Mouse (Mus musculus) stomach, embryonic 15.5 days (tissue): ENCODE measurements around the gene Fcrl6. TPM values are rescaled to one million over a fixed set of nuclear protein-coding genes. Genes with fewer than 3 reads are reported as not detected.

Experiments used
- ATAC-seq: fragments of 200-750 bp; cut with Nextera tagmentation; 2 replicates; pipeline ENCODE4 v1.8.0; 2017; ENCODE audit warnings: low read depth, moderate number of reproducible peaks, moderate TSS enrichment; ENCODE audit not compliant: insufficient read depth, low FRiP score
- H3K27ac ChIP-seq: fragments of 300-500 bp; sonication (generic); 2 replicates; pipeline ENCODE4 v1.5.1; 2015; ENCODE audit warnings: mild to moderate bottlenecking, inconsistent platforms
- H3K27me3 ChIP-seq: fragments of 300-500 bp; sonication (generic); replicated peaks from 2 replicates; pipeline ENCODE4 v1.6.1; 2015; ENCODE audit warnings: inconsistent platforms
- H3K36me3 ChIP-seq: fragments of 300-500 bp; sonication (generic); 2 replicates; pipeline ENCODE4 v1.6.1; 2015; ENCODE audit warnings: inconsistent platforms
- H3K4me1 ChIP-seq: fragments of 300-500 bp; sonication (generic); 2 replicates; pipeline ENCODE4 v1.6.1; 2015; ENCODE audit warnings: inconsistent platforms
- H3K4me2 ChIP-seq: fragments of 300-500 bp; sonication (generic); 2 replicates; pipeline ENCODE4 v1.6.1; 2015; ENCODE audit warnings: mild to moderate bottlenecking, inconsistent platforms
- H3K4me3 ChIP-seq: fragments of 300-500 bp; sonication (generic); replicated peaks from 2 replicates; pipeline ENCODE4 v1.5.1; 2015; ENCODE audit warnings: inconsistent platforms
- H3K9ac ChIP-seq: fragments of 300-500 bp; sonication (generic); 2 replicates; pipeline ENCODE4 v1.6.1; 2015; ENCODE audit warnings: inconsistent platforms
- H3K9me3 ChIP-seq: fragments of 300-500 bp; sonication (generic); 2 replicates; pipeline ENCODE4 v1.6.1; 2016; ENCODE audit warnings: inconsistent platforms
- WGBS: fragments of 180-500 bp; shearing (Covaris S2); methylation state at CpG from one replicate; pipeline ENCODE4 v1.1.7; 2015; 5-methylcytosine and 5-hydroxymethylcytosine counted together
- polyA plus RNA-seq: library from polyadenylated mRNA; unstranded; fragments of >200 nt; fragmentation: Nextera tagmentation; extraction: Ambion mirVana; gene quantifications from 2 replicates; pipeline ENCODE4 v1.2.1, GENCODE M21; 2015

Fcrl6 gene
- polyA plus RNA-seq, 1 experiment from 2014 or later: not detected

GRCm38 (mm10) chr1:172629831-172630230 lies 27.5 kb upstream of the Fcrl6 start:
- Histone ChIP-seq H3K4me1 (no peaks in the 10 kb centered on the region), H3K27ac (no peak overlapping the region), H3K36me3 (no peaks in the 10 kb centered on the region), H3K9me3 (no peaks in the 10 kb centered on the region), H3K4me3 (no peak overlapping the region), H3K27me3 (no peaks in the 10 kb centered on the region), H3K9ac (no peak overlapping the region), H3K4me2 (no peak overlapping the region)
- 62% methylated on average over 7 of the region's 7 CpGs for WGBS
- ATAC-seq: no peak

GRCm38 (mm10) chr1:172626306-172626705 lies 24.0 kb upstream of the Fcrl6 start:
- H3K36me3 ChIP-seq: no peaks in the 10 kb centered on the region
- no peak overlapping the region for H3K9ac ChIP-seq
- no peak overlapping the region for H3K4me2 ChIP-seq
- H3K4me1 ChIP-seq: no peaks in the 10 kb centered on the region
- H3K27me3 ChIP-seq: no peaks in the 10 kb centered on the region
- WGBS: 91% methylated on average over 3 of the region's 3 CpGs
- H3K4me3 ChIP-seq: no peak overlapping the region
- H3K27ac ChIP-seq: no peak overlapping the region
- no peaks in the 10 kb centered on the region for H3K9me3 ChIP-seq
- no peak for ATAC-seq

- Histone ChIP-seq H3K27ac (no peak overlapping the region), H3K4me2 (no peak overlapping the region), H3K27me3 (no peaks in the 10 kb centered on the region), H3K9ac (no peak overlapping the region), H3K4me1 (no peaks in the 10 kb centered on the region), H3K36me3 (no peaks in the 10 kb centered on the region), H3K4me3 (no peak overlapping the region), H3K9me3 (no peaks in the 10 kb centered on the region)
- 51% methylated on average over 3 of the region's 3 CpGs for WGBS
- ATAC-seq: no peak
Measured at GRCm38 (mm10) chr1:172624081-172624480, 21.7 kb upstream of the Fcrl6 start.

GRCm38 (mm10) chr1:172623599-172623998 lies 21.2 kb upstream of the Fcrl6 start:
- H3K9me3 ChIP-seq: no peaks in the 10 kb centered on the region
- ATAC-seq: no peak
- H3K4me1 ChIP-seq: no peaks in the 10 kb centered on the region
- H3K4me3 ChIP-seq: no peak overlapping the region
- H3K27ac ChIP-seq: no peak overlapping the region
- 59% methylated on average over 5 of the region's 5 CpGs for WGBS
- no peak overlapping the region for H3K9ac ChIP-seq
- H3K27me3 ChIP-seq: no peaks in the 10 kb centered on the region
- H3K4me2 ChIP-seq: no peak overlapping the region
- no peaks in the 10 kb centered on the region for H3K36me3 ChIP-seq

- H3K4me3 ChIP-seq: no peak overlapping the region
- no peaks in the 10 kb centered on the region for H3K27me3 ChIP-seq
- no peak overlapping the region for H3K4me2 ChIP-seq
- no peak overlapping the region for H3K27ac ChIP-seq
- H3K36me3 ChIP-seq: no peaks in the 10 kb centered on the region
- peaks cover 4% of the 10 kb centered on the region; the same call in 1 of the 2 replicates for H3K4me1 ChIP-seq
- H3K9ac ChIP-seq: no peak overlapping the region
- 20% methylated on average over 7 of the region's 7 CpGs for WGBS
- ATAC-seq: no peak
- H3K9me3 ChIP-seq: no peaks in the 10 kb centered on the region
Measured at GRCm38 (mm10) chr1:172619235-172619634, 16.9 kb upstream of the Fcrl6 start.

GRCm38 (mm10) chr1:172618141-172618540 lies 15.8 kb upstream of the Fcrl6 start:
- no peaks in the 10 kb centered on the region for H3K27me3 ChIP-seq
- no peak overlapping the region for H3K4me2 ChIP-seq
- no peak overlapping the region for H3K9ac ChIP-seq
- H3K9me3 ChIP-seq: no peaks in the 10 kb centered on the region
- no peak overlapping the region for H3K4me3 ChIP-seq
- WGBS: 68% methylated on average over 4 of the region's 4 CpGs
- H3K27ac ChIP-seq: no peak overlapping the region
- no peaks in the 10 kb centered on the region for H3K36me3 ChIP-seq
- H3K4me1 ChIP-seq: peaks cover 4% of the 10 kb centered on the region; the same call in 1 of the 2 replicates
- ATAC-seq: no peak

- no peaks in the 10 kb centered on the region for H3K27me3 ChIP-seq
- no peaks in the 10 kb centered on the region for H3K9me3 ChIP-seq
- H3K36me3 ChIP-seq: no peaks in the 10 kb centered on the region
- peaks cover 4% of the 10 kb centered on the region; the same call in 1 of the 2 replicates for H3K4me1 ChIP-seq
- peak overlapping the region; percentile 56 for H3K4me2 ChIP-seq
- H3K9ac ChIP-seq: no peak overlapping the region
- H3K4me3 ChIP-seq: no peak overlapping the region; the same call in 1 of the 2 replicates
- 34% methylated on average over 14 of the region's 14 CpGs for WGBS
- no peak for ATAC-seq
- no peak overlapping the region for H3K27ac ChIP-seq
Measured at GRCm38 (mm10) chr1:172617365-172618076, 15.2 kb upstream of the Fcrl6 start.

- Histone ChIP-seq H3K4me3 (peak overlapping the region; percentile 23), H3K36me3 (no peaks in the 10 kb centered on the region), H3K27ac (no peak overlapping the region), H3K4me1 (peaks cover 4% of the 10 kb centered on the region; the same call in 1 of the 2 replicates), H3K9me3 (no peaks in the 10 kb centered on the region), H3K4me2 (peak overlapping the region; percentile 56), H3K9ac (no peak overlapping the region), H3K27me3 (no peaks in the 10 kb centered on the region)
- whole genome bisulfite sequencing: 13% methylated on average over 22 of the region's 22 CpGs
- ATAC-seq: 0 out of 2 replicates have a peak, but pooled peaks have one; percentile 49
Measured at GRCm38 (mm10) chr1:172616537-172617300, 14.4 kb upstream of the Fcrl6 start.

GRCm38 (mm10) chr1:172615412-172615811 lies 13.1 kb upstream of the Fcrl6 start:
- 46% methylated on average over 4 of the region's 4 CpGs for WGBS
- Histone ChIP-seq H3K4me2 (no peak overlapping the region), H3K4me1 (peaks cover 4% of the 10 kb centered on the region; the same call in 1 of the 2 replicates)

GRCm38 (mm10) chr1:172614654-172615053 lies 12.3 kb upstream of the Fcrl6 start:
- Histone ChIP-seq H3K9me3 (no peaks in the 10 kb centered on the region), H3K9ac (no peak overlapping the region), H3K36me3 (no peaks in the 10 kb centered on the region), H3K4me3 (no peak overlapping the region), H3K4me1 (peaks cover 4% of the 10 kb centered on the region; the same call in 1 of the 2 replicates), H3K27ac (no peak overlapping the region), H3K4me2 (no peak overlapping the region), H3K27me3 (no peaks in the 10 kb centered on the region)
- WGBS: 86% methylated on average over 10 of the region's 10 CpGs
- no peak for ATAC-seq

More at GRCm38 (mm10) chr1:172615412-172615811, 13.1 kb upstream of the Fcrl6 start:
- Histone ChIP-seq H3K27me3 (no peaks in the 10 kb centered on the region), H3K9ac (no peak overlapping the region), H3K4me3 (no peak overlapping the region), H3K36me3 (no peaks in the 10 kb centered on the region), H3K9me3 (no peaks in the 10 kb centered on the region), H3K27ac (no peak overlapping the region)
- no peak for ATAC-seq

- H3K27ac ChIP-seq: no peak overlapping the region
- WGBS: 48% methylated on average over 1 of the region's 1 CpGs
- no peak overlapping the region for H3K9ac ChIP-seq
- no peak for ATAC-seq
- H3K36me3 ChIP-seq: no peaks in the 10 kb centered on the region
- no peaks in the 10 kb centered on the region for H3K9me3 ChIP-seq
- H3K4me3 ChIP-seq: no peak overlapping the region
- peaks cover 4% of the 10 kb centered on the region; the same call in 1 of the 2 replicates for H3K4me1 ChIP-seq
- no peaks in the 10 kb centered on the region for H3K27me3 ChIP-seq
- no peak overlapping the region for H3K4me2 ChIP-seq
Measured at GRCm38 (mm10) chr1:172612745-172613144, 10.4 kb upstream of the Fcrl6 start.

- Histone ChIP-seq H3K27ac (no peak overlapping the region), H3K4me1 (no peaks in the 10 kb centered on the region), H3K4me3 (no peak overlapping the region), H3K27me3 (no peaks in the 10 kb centered on the region), H3K4me2 (no peak overlapping the region), H3K36me3 (no peaks in the 10 kb centered on the region), H3K9ac (no peak overlapping the region), H3K9me3 (no peaks in the 10 kb centered on the region)
- 76% methylated on average over 10 of the region's 10 CpGs for WGBS
- no peak for ATAC-seq
Measured at GRCm38 (mm10) chr1:172611304-172611703, 9.0 kb upstream of the Fcrl6 start.
